Mouse (Mus musculus) midbrain, embryonic 16.5 days (tissue): ENCODE data around the gene Chmp6. TPM values are rescaled to one million over a fixed set of nuclear protein-coding genes. Genes with fewer than 3 reads are reported as not detected.

ENCODE experiments used
- ATAC-seq: fragments of 200-750 bp; cut with Nextera tagmentation; 2 replicates; pipeline ENCODE4 v1.8.0; 2017; ENCODE audit warnings: moderate TSS enrichment
- H3K27ac ChIP-seq: fragments of 300-500 bp; sonication (generic); 2 replicates; pipeline ENCODE4 v1.5.1; 2014; ENCODE audit warnings: mild to moderate bottlenecking, low read length, mixed read lengths
- H3K27me3 ChIP-seq: fragments of 300-500 bp; sonication (generic); 2 replicates; pipeline ENCODE4 v1.6.1; 2014; ENCODE audit warnings: low read depth, low read length, mixed read lengths; ENCODE audit not compliant: control insufficient read depth, insufficient read depth
- H3K36me3 ChIP-seq: fragments of 300-500 bp; sonication (generic); 2 replicates; pipeline ENCODE4 v1.6.1; 2014; ENCODE audit warnings: mild to moderate bottlenecking, low read length, moderate library complexity, mixed read lengths; ENCODE audit not compliant: control insufficient read depth, insufficient read depth
- H3K4me1 ChIP-seq: fragments of 300-500 bp; sonication (generic); 2 replicates; pipeline ENCODE4 v1.6.1; 2014; ENCODE audit warnings: mild to moderate bottlenecking, low read length, mixed read lengths; ENCODE audit not compliant: control insufficient read depth, insufficient read depth
- H3K4me2 ChIP-seq: fragments of 300-500 bp; sonication (generic); 2 replicates; pipeline ENCODE4 v1.6.1; 2014; ENCODE audit warnings: mild to moderate bottlenecking, low read length, mixed read lengths
- H3K4me3 ChIP-seq: fragments of 300-500 bp; sonication (generic); 2 replicates; pipeline ENCODE4 v1.5.1; 2014; ENCODE audit warnings: low read depth, mild to moderate bottlenecking, low read length, moderate library complexity, mixed read lengths
- H3K9ac ChIP-seq: fragments of 300-500 bp; sonication (generic); 2 replicates; pipeline ENCODE4 v1.6.1; 2014; ENCODE audit warnings: low read depth, low read length, mixed read lengths
- H3K9me3 ChIP-seq: fragments of 300-500 bp; sonication (generic); replicated peaks from 2 replicates; pipeline ENCODE4 v1.6.1; 2014; ENCODE audit warnings: mild to moderate bottlenecking, low read length, mixed read lengths; ENCODE audit not compliant: control insufficient read depth, poor library complexity, severe bottlenecking
- WGBS: fragments of 180-500 bp; shearing (Covaris S2); extraction: QIAGEN DNeasy Blood & Tissue Kit; methylation state at CpG from one replicate; pipeline ENCODE4 v1.1.7; 2014; 5-methylcytosine and 5-hydroxymethylcytosine counted together
- polyA plus RNA-seq: library from polyadenylated mRNA; unstranded; fragments of >200 nt; fragmentation: Nextera tagmentation; extraction: Ambion mirVana; gene quantifications from 2 replicates; pipeline ENCODE4 v1.2.1, GENCODE M21; 2015

Chmp6 gene
- polyA plus RNA-seq, 1 experiment from 2014 or later: 115 TPM

GRCm38 (mm10) chr11:119945343-119945742 lies 32.1 kb downstream of the Chmp6 start:
- Histone ChIP-seq H3K4me3 (no peak overlapping the region), H3K4me2 (0 out of 2 replicates have a peak overlapping the region, but pooled peaks have one; percentile 0), H3K27me3 (peaks cover 3% of the 10 kb centered on the region; the same call in 1 of the 2 replicates), H3K4me1 (peaks cover 19% of the 10 kb centered on the region), H3K9ac (no peak overlapping the region), H3K27ac (no peak overlapping the region), H3K9me3 (no peaks in the 10 kb centered on the region), H3K36me3 (no peaks in the 10 kb centered on the region)
- no peak for ATAC-seq
- 87% methylated on average over 7 of the region's 7 CpGs for WGBS

GRCm38 (mm10) chr11:119947426-119947825 lies 34.2 kb downstream of the Chmp6 start:
- no peaks in the 10 kb centered on the region for H3K9me3 ChIP-seq
- H3K4me2 ChIP-seq: no peak overlapping the region
- 95% methylated on average over 1 of the region's 1 CpGs for WGBS
- peaks cover 14% of the 10 kb centered on the region for H3K4me1 ChIP-seq
- no peak overlapping the region for H3K27ac ChIP-seq
- H3K27me3 ChIP-seq: no peaks in the 10 kb centered on the region; the same call in 1 of the 2 replicates
- no peak for ATAC-seq
- no peak overlapping the region for H3K4me3 ChIP-seq
- H3K9ac ChIP-seq: no peak overlapping the region
- no peaks in the 10 kb centered on the region for H3K36me3 ChIP-seq

GRCm38 (mm10) chr11:119947897-119948296 lies 34.7 kb downstream of the Chmp6 start:
- H3K9me3 ChIP-seq: no peaks in the 10 kb centered on the region
- WGBS: 65% methylated on average over 2 of the region's 2 CpGs
- H3K9ac ChIP-seq: no peak overlapping the region
- H3K27ac ChIP-seq: no peak overlapping the region
- no peak overlapping the region for H3K4me2 ChIP-seq
- H3K27me3 ChIP-seq: no peaks in the 10 kb centered on the region; the same call in 1 of the 2 replicates
- no peak overlapping the region for H3K4me3 ChIP-seq
- H3K4me1 ChIP-seq: peaks cover 14% of the 10 kb centered on the region
- no peaks in the 10 kb centered on the region for H3K36me3 ChIP-seq
- no peak for ATAC-seq

GRCm38 (mm10) chr11:119948305-119948704 lies 35.1 kb downstream of the Chmp6 start:
- H3K27me3 ChIP-seq: no peaks in the 10 kb centered on the region; the same call in 1 of the 2 replicates
- H3K4me1 ChIP-seq: peaks cover 12% of the 10 kb centered on the region
- H3K9ac ChIP-seq: no peak overlapping the region
- ATAC-seq: no peak
- WGBS: 62% methylated on average over 4 of the region's 4 CpGs
- H3K9me3 ChIP-seq: no peaks in the 10 kb centered on the region
- no peaks in the 10 kb centered on the region for H3K36me3 ChIP-seq
- H3K4me2 ChIP-seq: no peak overlapping the region
- no peak overlapping the region for H3K27ac ChIP-seq
- H3K4me3 ChIP-seq: no peak overlapping the region

- H3K9ac ChIP-seq: no peak overlapping the region
- H3K27me3 ChIP-seq: no peaks in the 10 kb centered on the region; the same call in 1 of the 2 replicates
- H3K4me3 ChIP-seq: no peak overlapping the region
- H3K9me3 ChIP-seq: no peaks in the 10 kb centered on the region
- H3K4me2 ChIP-seq: no peak overlapping the region
- 77% methylated on average over 2 of the region's 2 CpGs for WGBS
- ATAC-seq: no peak
- H3K27ac ChIP-seq: no peak overlapping the region
- peaks cover 7% of the 10 kb centered on the region for H3K4me1 ChIP-seq
- no peaks in the 10 kb centered on the region for H3K36me3 ChIP-seq
Measured at GRCm38 (mm10) chr11:119948803-119949202, 35.6 kb downstream of the Chmp6 start.

GRCm38 (mm10) chr11:119950535-119950934 lies 37.3 kb downstream of the Chmp6 start:
- no peak for ATAC-seq
- Histone ChIP-seq H3K4me1 (no peaks in the 10 kb centered on the region), H3K36me3 (no peaks in the 10 kb centered on the region), H3K4me2 (no peak overlapping the region), H3K9me3 (no peaks in the 10 kb centered on the region), H3K4me3 (no peak overlapping the region), H3K27me3 (no peaks in the 10 kb centered on the region), H3K27ac (no peak overlapping the region), H3K9ac (no peak overlapping the region)
- 92% methylated on average over 3 of the region's 3 CpGs for WGBS

GRCm38 (mm10) chr11:119951326-119951725 lies 38.1 kb downstream of the Chmp6 start:
- no peak for ATAC-seq
- Histone ChIP-seq H3K9me3 (no peaks in the 10 kb centered on the region), H3K4me2 (no peak overlapping the region), H3K4me1 (no peaks in the 10 kb centered on the region), H3K9ac (no peak overlapping the region), H3K4me3 (no peak overlapping the region), H3K27me3 (no peaks in the 10 kb centered on the region), H3K27ac (no peak overlapping the region), H3K36me3 (no peaks in the 10 kb centered on the region)
- WGBS: 90% methylated on average over 6 of the region's 6 CpGs

- no peak for ATAC-seq
- WGBS: 67% methylated on average over 5 of the region's 5 CpGs
- no peaks in the 10 kb centered on the region for H3K27me3 ChIP-seq
- no peak overlapping the region for H3K27ac ChIP-seq
- H3K9me3 ChIP-seq: no peaks in the 10 kb centered on the region
- H3K4me1 ChIP-seq: no peaks in the 10 kb centered on the region
- H3K36me3 ChIP-seq: no peaks in the 10 kb centered on the region
- no peak overlapping the region for H3K4me3 ChIP-seq
- no peak overlapping the region for H3K9ac ChIP-seq
- H3K4me2 ChIP-seq: no peak overlapping the region
Measured at GRCm38 (mm10) chr11:119952429-119953224, 39.4 kb downstream of the Chmp6 start.

GRCm38 (mm10) chr11:119954233-119954632 lies 41.0 kb downstream of the Chmp6 start:
- Histone ChIP-seq H3K4me2 (no peak overlapping the region), H3K9me3 (no peaks in the 10 kb centered on the region), H3K9ac (no peak overlapping the region), H3K4me3 (no peak overlapping the region), H3K27me3 (no peaks in the 10 kb centered on the region), H3K4me1 (no peaks in the 10 kb centered on the region), H3K36me3 (no peaks in the 10 kb centered on the region), H3K27ac (no peak overlapping the region)
- 81% methylated on average over 4 of the region's 4 CpGs for WGBS
- ATAC-seq: no peak
